Mouse (Mus musculus) heart, adult 2 months (tissue): ENCODE data around the gene Gm2663.

Experiments used
- CTCF ChIP-seq: fragments of 200-600 bp; IDR thresholded peaks from 2 replicates; pipeline ENCODE4 v1.8.1; 2022; ENCODE audit warnings: antibody characterized with exemption, mild to moderate bottlenecking, moderate library complexity
- EP300 ChIP-seq: fragments of 200-500 bp; IDR thresholded peaks from 2 replicates; pipeline ENCODE4 v1.6.1; 2011; ENCODE audit warnings: low read depth, low read length, control low read depth; ENCODE audit not compliant: insufficient read depth
- POLR2A ChIP-seq: fragments of 200-500 bp; IDR thresholded peaks from 2 replicates; pipeline ENCODE4 v1.6.1; 2011; ENCODE audit warnings: mild to moderate bottlenecking, low read depth, low read length, control low read depth; ENCODE audit not compliant: insufficient read depth

DNA sequence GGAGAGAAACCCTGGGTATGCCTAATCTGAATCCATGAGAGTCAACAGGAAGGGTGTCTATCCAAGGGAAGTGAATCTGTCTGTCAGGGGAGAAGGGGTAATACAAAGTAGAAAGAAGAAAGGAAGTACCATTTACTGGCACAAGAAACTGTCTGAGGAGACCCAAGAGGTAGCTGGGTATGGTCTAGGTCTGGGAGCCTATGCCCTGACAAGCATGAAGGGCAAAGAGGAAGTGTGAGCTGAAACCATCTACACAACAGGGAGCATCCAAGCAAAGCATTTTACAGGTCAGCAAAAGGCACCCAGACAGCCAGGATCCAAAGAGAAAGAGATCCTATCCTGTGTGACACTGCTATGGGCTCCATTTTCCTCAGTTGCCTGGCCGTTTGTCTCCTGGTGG is 47.9 kb upstream of the Gm2663 start:
- TF ChIP-seq POLR2A (no peak), CTCF (no peak), EP300 (no peak)
